Mouse (Mus musculus): Measurements from ENCODE around the gene Fam32a.

DNA sequence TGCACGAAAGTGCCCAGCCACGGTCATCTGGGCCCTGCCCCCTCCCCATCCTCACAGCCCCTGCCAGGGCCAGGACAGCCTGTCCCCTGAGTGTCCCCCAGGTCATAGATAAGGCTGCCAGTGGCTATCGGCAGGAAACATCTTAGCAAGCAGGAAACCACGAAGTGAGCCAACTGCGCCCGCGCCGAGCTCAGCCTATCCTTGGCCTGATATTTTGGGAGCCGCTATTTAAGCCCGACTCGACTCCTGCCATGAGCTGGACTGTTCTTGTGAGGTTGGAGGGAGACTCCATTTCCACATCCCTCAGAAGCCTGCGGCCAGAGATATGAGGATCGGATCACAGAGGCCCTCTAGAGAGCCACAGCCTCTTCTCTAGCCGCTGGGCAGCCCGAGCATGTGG is 48.8 kb downstream of the Fam32a start:
- TF ChIP-seq POLR2A (IDR thresholded peaks at IDR 0.05; ENCODE audit: low read depth, low read length) = peak; percentile 25
- TF ChIP-seq CTCF (conservative IDR thresholded peaks at IDR 0.05; ENCODE audit: insufficient read depth, insufficient read length, low read depth, low read length) = no peak

Measured in kidney, adult 2 months (tissue).